Mouse (Mus musculus) neural tube, embryonic 11.5 days (tissue): ENCODE data around the gene Adamtsl3. TPM values are rescaled to one million over a fixed set of nuclear protein-coding genes. Genes with fewer than 3 reads are reported as not detected.

Experiments used
- ATAC-seq: fragments of 200-750 bp; cut with Nextera tagmentation; 2 replicates; pipeline ENCODE4 v1.8.0; 2017; ENCODE audit warnings: moderate number of reproducible peaks, mild to moderate bottlenecking, moderate TSS enrichment, moderate library complexity; ENCODE audit not compliant: insufficient read depth, low FRiP score, low TSS enrichment
- DNase-seq: peaks from one replicate; pipeline ENCODE4 v3.0.0-alpha.2; 2015; ENCODE audit warnings: low spot score
- H3K27ac ChIP-seq: fragments of 300-500 bp; sonication (generic); 2 replicates; pipeline ENCODE4 v1.5.1; 2014; ENCODE audit warnings: low read depth, mild to moderate bottlenecking, low read length
- H3K27me3 ChIP-seq: fragments of 300-500 bp; sonication (generic); 2 replicates; pipeline ENCODE4 v1.6.1; 2014; ENCODE audit warnings: mild to moderate bottlenecking, low read length, mixed read lengths; ENCODE audit not compliant: control insufficient read depth, insufficient read depth
- H3K36me3 ChIP-seq: fragments of 300-500 bp; sonication (generic); 2 replicates; pipeline ENCODE4 v1.6.1; 2014; ENCODE audit warnings: mild to moderate bottlenecking, low read length, moderate library complexity, mixed read lengths; ENCODE audit not compliant: control insufficient read depth, insufficient read depth
- H3K4me1 ChIP-seq: fragments of 300-500 bp; sonication (generic); 2 replicates; pipeline ENCODE4 v1.6.1; 2014; ENCODE audit warnings: low read length, mixed read lengths; ENCODE audit not compliant: control insufficient read depth, insufficient read depth
- H3K4me2 ChIP-seq: fragments of 300-500 bp; sonication (generic); 2 replicates; pipeline ENCODE4 v1.6.1; 2014; ENCODE audit warnings: low read depth, mild to moderate bottlenecking, moderate library complexity
- H3K4me3 ChIP-seq: fragments of 300-500 bp; sonication (generic); 2 replicates; pipeline ENCODE4 v1.5.1; 2014; ENCODE audit warnings: low read depth, low read length
- H3K9ac ChIP-seq: fragments of 300-500 bp; sonication (generic); 2 replicates; pipeline ENCODE4 v1.6.1; 2014; ENCODE audit warnings: mild to moderate bottlenecking, low read length
- H3K9me3 ChIP-seq: fragments of 300-500 bp; sonication (generic); 2 replicates; pipeline ENCODE4 v1.6.1; 2016; ENCODE audit warnings: low read length; ENCODE audit not compliant: control insufficient read depth
- WGBS: fragments of 180-500 bp; shearing (Covaris S2); extraction: QIAGEN DNeasy Blood & Tissue Kit; methylation state at CpG from one replicate; pipeline ENCODE4 v1.1.7; 2014; 5-methylcytosine and 5-hydroxymethylcytosine counted together
- polyA plus RNA-seq: library from polyadenylated mRNA; unstranded; fragments of >200 nt; fragmentation: Nextera tagmentation; extraction: Ambion mirVana; gene quantifications from 2 replicates; pipeline ENCODE4 v1.2.1, GENCODE M21; 2014

The Adamtsl3 gene
- 0.32 and 0.82 TPM in 2 replicates for polyA plus RNA-seq

DNA sequence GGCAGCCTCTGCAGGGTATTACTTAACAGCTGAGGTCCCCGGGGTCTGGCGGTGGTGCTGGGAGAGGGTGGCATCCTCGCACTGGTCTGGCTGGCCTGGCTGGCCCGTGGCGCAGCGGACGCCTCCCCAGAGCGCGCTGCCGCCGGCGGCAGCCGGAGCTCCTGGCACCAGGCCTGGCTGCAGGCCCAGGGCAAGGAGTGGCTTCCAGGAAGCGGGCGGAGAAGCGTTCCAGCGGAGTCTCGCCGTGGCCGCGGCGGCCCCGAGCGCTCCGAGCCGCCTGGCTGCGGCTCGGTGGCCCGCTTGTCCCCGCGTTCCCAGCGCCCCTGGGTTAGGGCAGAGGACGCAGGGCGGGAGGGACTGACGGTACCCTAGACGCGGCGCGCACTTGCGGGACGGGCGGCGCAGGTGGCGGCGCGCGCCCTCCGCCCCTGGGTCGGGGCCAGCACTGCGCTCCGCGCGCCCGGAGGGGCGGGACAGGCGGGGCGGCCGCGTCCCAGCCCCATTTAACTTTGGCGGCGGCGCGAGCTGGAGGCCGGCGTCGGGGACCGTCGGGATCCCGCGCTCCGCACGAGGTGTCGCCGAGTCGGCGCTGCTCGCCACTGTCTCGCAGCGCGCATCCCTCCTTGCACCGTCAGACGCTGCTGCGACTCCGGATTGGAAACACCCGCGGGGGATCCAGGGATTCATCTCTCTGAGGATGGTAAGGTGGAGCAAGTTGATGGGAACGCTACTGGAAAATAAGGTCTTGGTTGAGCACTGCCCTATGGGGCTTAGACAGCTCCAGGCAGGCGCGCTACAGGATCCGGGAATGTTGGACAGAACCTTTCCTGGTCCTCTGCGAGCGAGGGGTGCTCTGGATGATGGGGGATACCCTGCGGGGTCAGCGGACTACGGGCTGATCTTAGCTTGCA, at the start of gene Adamtsl3:
Gene Adamtsl3 (plus strand): TSS at position 484 of the 911 bp plus-strand sequence.
- Histone ChIP-seq H3K27ac (no peak within 1 kb of the TSS), H3K9me3 (no peaks in the 10 kb centered on the region), H3K36me3 (no peaks in the 10 kb centered on the region), H3K9ac (no peak within 1 kb of the TSS), H3K4me2 (peak within 1 kb of the TSS; percentile 63), H3K27me3 (peaks cover 41% of the 10 kb centered on the region), H3K4me3 (peak within 1 kb of the TSS; percentile 40), H3K4me1 (no peaks in the 10 kb centered on the region)
- peak; percentile 37 for DNase-seq
- ATAC-seq = peak; percentile 40; the same call in 1 of the 2 replicates
- WGBS = under 1% methylated on average over 67 of the region's 95 CpGs

DNA sequence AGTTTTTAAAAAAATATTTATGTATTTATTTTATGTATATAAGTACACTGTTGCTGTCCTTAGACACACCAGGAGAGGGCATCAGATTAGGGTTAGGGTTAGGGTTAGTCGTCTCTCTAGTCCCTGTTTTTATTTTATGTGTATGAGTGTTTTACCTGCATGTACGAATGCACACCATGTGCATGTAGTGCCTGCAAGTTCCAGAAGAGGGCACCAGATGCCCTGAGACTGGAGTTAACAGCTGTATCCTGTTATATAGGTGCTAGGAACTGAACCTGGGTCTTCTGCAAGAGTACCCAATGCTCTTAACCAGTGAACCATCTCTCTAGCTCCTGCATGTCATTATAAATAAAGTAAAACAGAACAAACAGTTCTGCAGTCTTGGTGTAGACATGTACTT, 48.3 kb upstream of the Adamtsl3 start:
- DNase-seq (no peak), ATAC-seq (no peak)
- no peaks in the 10 kb centered on the region for H3K9me3 ChIP-seq
- no peak overlapping the region for H3K4me3 ChIP-seq
- H3K27me3 ChIP-seq = no peaks in the 10 kb centered on the region
- no peaks in the 10 kb centered on the region for H3K4me1 ChIP-seq
- 91% methylated on average over 2 of the region's 2 CpGs for WGBS
- H3K4me2 ChIP-seq = no peak overlapping the region
- H3K27ac ChIP-seq = no peak overlapping the region
- H3K9ac ChIP-seq = no peak overlapping the region
- H3K36me3 ChIP-seq = no peaks in the 10 kb centered on the region

DNA sequence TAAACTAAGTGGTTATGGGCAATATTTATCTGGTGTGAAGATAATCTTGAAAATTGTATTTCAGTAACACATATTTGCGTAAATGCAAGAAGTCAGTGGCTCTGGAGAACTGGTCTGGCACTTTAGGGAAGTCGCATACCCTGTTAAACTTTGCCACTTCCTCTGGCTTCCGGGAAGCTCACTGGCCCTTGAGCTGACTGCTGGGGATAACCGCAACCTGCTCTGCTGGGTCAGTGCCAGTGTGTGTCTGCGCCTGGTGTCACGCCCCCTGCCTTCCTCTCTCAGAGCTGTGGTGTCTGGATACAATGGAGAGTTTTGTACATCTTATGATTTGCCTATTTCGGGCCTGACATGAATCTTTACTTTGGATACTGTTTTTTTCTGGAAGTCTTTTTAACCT, 42.1 kb upstream of the Adamtsl3 start:
- Histone ChIP-seq H3K4me1 (no peaks in the 10 kb centered on the region), H3K9ac (no peak overlapping the region), H3K27me3 (no peaks in the 10 kb centered on the region), H3K9me3 (no peaks in the 10 kb centered on the region), H3K4me3 (no peak overlapping the region), H3K4me2 (no peak overlapping the region), H3K36me3 (no peaks in the 10 kb centered on the region), H3K27ac (no peak overlapping the region)
- ATAC-seq (no peak), DNase-seq (no peak)
- WGBS = 82% methylated on average over 7 of the region's 7 CpGs

DNA sequence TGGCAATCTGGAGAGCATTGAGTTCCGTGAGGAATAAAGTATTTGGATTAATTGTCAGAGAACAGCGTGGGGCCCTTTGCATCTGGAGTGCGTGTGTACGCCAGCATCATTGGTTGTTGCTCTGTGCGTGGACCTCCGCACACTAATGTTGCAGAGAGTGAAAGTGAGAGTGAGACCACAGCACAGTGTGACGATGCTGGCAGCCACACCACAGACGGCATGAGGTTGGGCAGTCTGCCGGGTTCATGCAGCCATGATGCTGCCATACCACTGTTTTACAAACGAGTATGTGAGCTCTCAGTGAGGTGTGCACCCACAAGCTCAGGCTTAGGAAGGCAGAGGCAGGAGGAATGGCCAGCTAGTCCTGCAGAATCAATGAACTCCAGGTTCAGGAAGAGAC, 41.4 kb upstream of the Adamtsl3 start:
- Histone ChIP-seq H3K4me3 (no peak overlapping the region), H3K4me1 (no peaks in the 10 kb centered on the region), H3K27ac (no peak overlapping the region), H3K9me3 (no peaks in the 10 kb centered on the region), H3K36me3 (no peaks in the 10 kb centered on the region), H3K27me3 (no peaks in the 10 kb centered on the region), H3K9ac (no peak overlapping the region), H3K4me2 (no peak overlapping the region)
- DNase-seq (no peak), ATAC-seq (no peak)
- 87% methylated on average over 10 of the region's 10 CpGs for WGBS

DNA sequence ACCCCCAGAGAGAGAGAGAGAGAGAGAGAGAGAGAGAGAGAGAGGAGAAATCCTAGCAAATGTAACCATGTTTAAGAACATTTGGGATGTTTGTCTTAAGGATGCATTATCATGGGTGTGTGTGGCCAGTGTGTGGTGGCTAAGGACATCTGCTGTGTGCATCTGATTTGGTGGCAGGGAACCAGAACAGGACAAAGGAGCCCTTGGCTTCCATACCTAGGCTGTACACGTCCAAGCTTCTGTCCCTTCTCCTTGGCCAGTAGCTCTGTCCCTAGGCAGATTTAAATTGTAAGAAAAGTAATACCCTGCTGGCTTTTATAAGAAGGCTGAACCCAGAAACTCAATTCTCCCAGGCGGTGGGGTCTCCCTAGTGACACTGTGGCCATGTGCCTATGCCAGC, 40.9 kb upstream of the Adamtsl3 start:
- WGBS = 84% methylated on average over 2 of the region's 2 CpGs
- no peaks in the 10 kb centered on the region for H3K36me3 ChIP-seq
- no peak overlapping the region for H3K27ac ChIP-seq
- no peak for ATAC-seq
- H3K9me3 ChIP-seq = no peaks in the 10 kb centered on the region
- H3K9ac ChIP-seq = no peak overlapping the region
- H3K4me3 ChIP-seq = no peak overlapping the region
- no peak for DNase-seq
- no peaks in the 10 kb centered on the region for H3K27me3 ChIP-seq
- no peak overlapping the region for H3K4me2 ChIP-seq
- H3K4me1 ChIP-seq = no peaks in the 10 kb centered on the region

DNA sequence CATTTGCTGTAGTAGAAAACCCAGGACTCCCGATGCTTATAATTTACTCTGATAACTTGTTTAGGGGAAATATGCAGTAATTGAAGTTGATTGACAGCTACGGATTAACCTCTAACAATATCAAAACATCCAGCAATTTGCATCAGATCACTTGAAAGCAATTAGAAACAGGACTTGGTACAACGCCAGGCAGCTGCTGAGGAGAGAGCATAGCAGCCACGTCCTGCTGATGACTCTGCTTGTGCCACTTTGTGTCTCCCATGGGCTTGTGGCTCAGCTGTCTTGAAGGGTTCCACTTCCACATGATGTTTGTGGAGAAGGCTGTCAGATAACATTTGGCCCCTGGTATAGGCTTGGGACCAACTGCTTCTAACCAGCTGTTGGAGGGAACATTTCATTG, 27.1 kb upstream of the Adamtsl3 start:
- WGBS = 84% methylated on average over 4 of the region's 4 CpGs
- Histone ChIP-seq H3K4me2 (no peak overlapping the region), H3K27me3 (no peaks in the 10 kb centered on the region), H3K4me1 (no peaks in the 10 kb centered on the region), H3K4me3 (no peak overlapping the region), H3K9ac (no peak overlapping the region), H3K36me3 (no peaks in the 10 kb centered on the region), H3K27ac (no peak overlapping the region), H3K9me3 (no peaks in the 10 kb centered on the region)
- ATAC-seq = no peak
- no peak for DNase-seq

DNA sequence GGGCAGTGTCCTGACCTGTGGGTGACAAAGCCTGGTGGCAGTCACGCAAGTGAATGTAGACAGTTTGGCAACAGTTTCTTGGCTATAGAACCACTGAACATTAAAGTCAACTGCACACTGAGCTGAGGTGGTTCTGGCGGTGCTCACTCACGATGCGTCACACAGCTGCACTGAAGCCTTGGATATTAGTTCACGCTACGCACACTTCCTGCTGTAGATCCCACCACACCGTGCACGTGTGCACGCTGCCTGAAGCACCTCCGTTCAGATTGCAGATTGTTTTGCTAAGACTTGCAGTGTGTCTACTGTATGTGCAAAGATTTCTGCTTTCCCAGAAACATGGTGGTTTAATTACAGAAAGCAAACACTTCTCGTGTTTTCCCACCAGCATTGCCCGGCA, 17.0 kb upstream of the Adamtsl3 start:
- Histone ChIP-seq H3K36me3 (no peaks in the 10 kb centered on the region), H3K4me2 (no peak overlapping the region), H3K4me3 (no peak overlapping the region), H3K9ac (no peak overlapping the region), H3K9me3 (no peaks in the 10 kb centered on the region), H3K27ac (no peak overlapping the region), H3K27me3 (no peaks in the 10 kb centered on the region), H3K4me1 (no peaks in the 10 kb centered on the region)
- ATAC-seq (no peak), DNase-seq (no peak)
- WGBS = 83% methylated on average over 12 of the region's 12 CpGs

DNA sequence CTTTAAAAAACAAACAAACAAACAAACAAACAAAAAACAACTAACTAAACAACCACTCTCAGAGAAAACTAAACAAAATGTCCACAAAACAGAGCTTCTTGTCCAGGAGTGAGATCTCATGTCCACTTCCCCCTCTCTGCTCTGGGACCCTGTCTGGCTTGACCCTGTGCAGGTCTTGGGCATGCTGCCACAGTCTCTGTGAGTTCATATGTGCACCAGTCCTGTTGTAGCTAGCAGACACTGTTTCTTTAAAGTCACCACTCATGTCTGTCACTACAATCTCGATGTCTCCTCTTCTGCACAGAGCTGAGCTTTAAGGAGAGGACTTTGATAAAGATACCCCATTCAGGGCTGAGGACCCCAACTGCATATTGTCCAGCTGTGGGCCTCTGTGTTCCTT, 8.9 kb upstream of the Adamtsl3 start:
- no peak overlapping the region for H3K4me3 ChIP-seq
- no peak overlapping the region for H3K4me2 ChIP-seq
- WGBS = 79% methylated on average over 1 of the region's 1 CpGs
- H3K27ac ChIP-seq = no peak overlapping the region
- DNase-seq (no peak), ATAC-seq (no peak)
- no peaks in the 10 kb centered on the region for H3K27me3 ChIP-seq
- no peaks in the 10 kb centered on the region for H3K4me1 ChIP-seq
- H3K9ac ChIP-seq = no peak overlapping the region
- H3K9me3 ChIP-seq = no peaks in the 10 kb centered on the region
- no peaks in the 10 kb centered on the region for H3K36me3 ChIP-seq

DNA sequence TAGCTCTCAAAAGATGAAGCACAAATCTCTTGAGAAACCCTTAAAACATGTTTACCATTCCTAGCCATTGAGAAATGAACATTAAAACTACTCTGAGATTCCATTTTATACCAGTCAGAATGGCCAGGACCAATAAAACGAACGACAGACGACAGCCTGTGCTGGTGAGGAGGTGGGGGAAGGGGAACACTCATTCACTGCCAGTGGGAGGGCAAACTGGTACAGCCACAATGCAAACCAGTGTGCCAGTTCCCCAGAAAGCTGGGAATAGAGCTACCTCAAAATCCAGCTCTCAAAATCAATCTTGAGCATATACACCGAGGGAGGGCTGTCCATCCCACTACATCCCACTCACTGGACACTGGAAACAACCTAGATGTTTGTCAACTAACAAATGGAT, 8.3 kb upstream of the Adamtsl3 start:
- no peak for DNase-seq
- Histone ChIP-seq H3K4me3 (no peak overlapping the region), H3K4me1 (no peaks in the 10 kb centered on the region), H3K27ac (no peak overlapping the region), H3K9me3 (no peaks in the 10 kb centered on the region), H3K27me3 (no peaks in the 10 kb centered on the region), H3K36me3 (no peaks in the 10 kb centered on the region), H3K9ac (no peak overlapping the region), H3K4me2 (no peak overlapping the region)
- 40% methylated on average over 4 of the region's 4 CpGs for WGBS
- ATAC-seq = no peak
